Mouse (Mus musculus) hindbrain, embryonic 13.5 days (tissue): ENCODE results near the gene Efcab12. TPM values are rescaled to one million over a fixed set of nuclear protein-coding genes. Genes with fewer than 3 reads are reported as not detected.
"Not testable (repeated sequence)": the region's sequence is repeated elsewhere in the genome, so short reads cannot be mapped to it uniquely, and the experiment has no call there.

Experiments
- ATAC-seq: fragments of 200-750 bp; cut with Nextera tagmentation; 2 replicates; pipeline ENCODE4 v1.8.0; 2017; ENCODE audit warnings: moderate TSS enrichment; ENCODE audit not compliant: low FRiP score
- H3K27ac ChIP-seq: fragments of 300-500 bp; sonication (generic); 2 replicates; pipeline ENCODE4 v1.5.1; 2015; ENCODE audit warnings: inconsistent platforms, mild to moderate bottlenecking, moderate library complexity
- H3K27me3 ChIP-seq: fragments of 300-500 bp; sonication (generic); 2 replicates; pipeline ENCODE4 v1.6.1; 2015; ENCODE audit warnings: mild to moderate bottlenecking, inconsistent platforms
- H3K36me3 ChIP-seq: fragments of 300-500 bp; sonication (generic); 2 replicates; pipeline ENCODE4 v1.6.1; 2015; ENCODE audit warnings: mild to moderate bottlenecking, inconsistent platforms
- H3K4me1 ChIP-seq: fragments of 300-500 bp; sonication (generic); replicated peaks from 2 replicates; pipeline ENCODE4 v1.6.1; 2015; ENCODE audit warnings: inconsistent platforms
- H3K4me2 ChIP-seq: fragments of 300-500 bp; sonication (generic); 2 replicates; pipeline ENCODE4 v1.6.1; 2015; ENCODE audit warnings: inconsistent platforms, mild to moderate bottlenecking, moderate library complexity
- H3K4me3 ChIP-seq: fragments of 300-500 bp; sonication (generic); 2 replicates; pipeline ENCODE4 v1.5.1; 2015; ENCODE audit warnings: mild to moderate bottlenecking, inconsistent platforms
- H3K9ac ChIP-seq: fragments of 300-500 bp; sonication (generic); 2 replicates; pipeline ENCODE4 v1.6.1; 2015; ENCODE audit warnings: mild to moderate bottlenecking, inconsistent platforms
- H3K9me3 ChIP-seq: fragments of 300-500 bp; sonication (generic); 2 replicates; pipeline ENCODE4 v1.6.1; 2016; ENCODE audit warnings: inconsistent platforms
- WGBS: fragments of 180-500 bp; shearing (Covaris S2); methylation state at CpG from one replicate; pipeline ENCODE4 v1.1.7; 2015; 5-methylcytosine and 5-hydroxymethylcytosine counted together
- polyA plus RNA-seq: library from polyadenylated mRNA; unstranded; fragments of >200 nt; fragmentation: Nextera tagmentation; extraction: Ambion mirVana; gene quantifications from 2 replicates; pipeline ENCODE4 v1.2.1, GENCODE M21; 2015

Gene Efcab12
- polyA plus RNA-seq, 1 experiment from 2014 or later: 3.0 TPM

GRCm38 (mm10) chr6:115832152-115832850 lies 5.9 kb downstream of the Efcab12 start:
- 88% methylated on average over 2 of the region's 2 CpGs for WGBS
- Histone ChIP-seq H3K4me2 (no peak overlapping the region), H3K36me3 (no peaks in the 10 kb centered on the region), H3K9ac (no peak overlapping the region), H3K4me1 (peaks cover 5% of the 10 kb centered on the region), H3K4me3 (no peak overlapping the region), H3K27me3 (no peaks in the 10 kb centered on the region), H3K9me3 (no peaks in the 10 kb centered on the region), H3K27ac (no peak overlapping the region)
- no peak for ATAC-seq

DNA sequence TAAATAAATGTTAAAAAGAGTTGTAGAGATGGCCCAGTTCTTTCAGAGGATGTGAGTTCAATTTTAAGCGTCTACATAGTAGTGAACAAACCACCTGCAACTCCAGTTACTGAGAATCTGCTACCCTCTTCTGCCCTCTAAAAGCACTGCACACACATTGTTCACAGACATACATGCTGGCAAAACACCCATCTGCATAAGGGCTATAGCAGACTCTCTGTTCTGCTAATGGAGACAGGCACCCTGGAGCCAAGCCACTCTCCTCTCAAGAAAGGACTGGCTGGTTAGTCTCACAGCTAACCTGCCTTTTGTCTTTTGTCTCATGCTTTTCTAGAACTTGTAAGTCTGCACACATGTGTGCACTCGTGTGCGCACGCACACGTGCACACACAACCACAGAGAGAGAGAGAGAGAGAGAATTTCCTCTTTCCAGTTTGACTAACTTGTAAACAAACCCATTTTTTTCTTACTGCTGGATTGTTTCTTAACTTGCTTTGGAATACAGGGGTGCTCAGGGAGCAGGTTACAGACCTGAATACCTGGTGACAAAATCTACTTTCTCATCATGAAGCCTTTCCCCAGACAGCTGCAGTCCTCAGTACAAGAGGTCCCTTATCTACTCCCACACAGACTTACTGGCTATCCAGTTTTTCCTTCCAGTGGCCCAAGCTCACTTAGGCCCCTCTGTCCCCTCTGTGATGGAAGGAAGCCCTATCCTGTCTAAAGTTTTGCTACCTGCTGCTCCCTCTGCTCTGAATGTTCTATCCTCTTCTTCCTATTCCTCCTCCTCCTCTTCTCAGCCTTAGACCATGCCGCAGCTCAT lies 7.2 kb downstream of the Efcab12 start:
- ATAC-seq: no peak

DNA sequence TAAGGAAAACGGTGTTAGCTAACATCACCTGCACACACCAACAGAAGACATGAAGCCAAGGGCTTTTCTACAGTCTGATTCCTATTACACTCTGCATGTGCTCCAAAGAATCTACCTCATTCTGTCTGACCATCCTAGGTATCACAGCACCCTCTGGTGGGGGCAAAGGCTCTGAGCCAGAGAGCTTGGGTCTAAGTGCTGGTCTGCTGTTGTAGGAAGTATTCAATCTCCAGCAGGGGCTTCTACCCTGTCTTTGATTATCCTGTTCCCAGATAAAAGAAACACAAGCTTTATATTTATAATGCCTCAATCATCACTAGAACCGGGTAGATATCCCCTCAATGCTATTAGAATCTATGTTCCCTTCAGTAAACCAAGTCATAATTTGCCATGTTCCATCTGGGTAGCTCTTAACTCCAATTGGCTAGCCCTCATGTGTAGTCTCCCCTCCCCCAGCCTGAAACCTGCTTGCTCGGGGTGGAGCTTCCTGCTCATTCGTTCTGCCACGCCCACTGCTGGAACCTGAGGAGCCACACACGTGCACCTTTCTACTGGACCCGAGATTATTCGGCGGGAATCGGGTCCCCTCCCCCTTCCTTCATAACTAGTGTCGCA lies 14.3 kb downstream of the Efcab12 start:
- not testable (repeated sequence) for H3K27ac ChIP-seq, H3K36me3 ChIP-seq, H3K27me3 ChIP-seq, H3K9me3 ChIP-seq, H3K9ac ChIP-seq, H3K4me1 ChIP-seq
- ATAC-seq: peak; percentile 90
- H3K4me3 ChIP-seq: 0 out of 2 replicates have a peak overlapping the region, but pooled peaks have one; percentile 17
- peak overlapping the region; percentile 32 for H3K4me2 ChIP-seq
- 4% methylated on average over 5 of the region's 11 CpGs for WGBS

More for the DNA sequence above, 7.2 kb downstream of the Efcab12 start:
- Histone ChIP-seq H3K9me3 (no peaks in the 10 kb centered on the region), H3K27ac (no peak overlapping the region), H3K9ac (no peak overlapping the region), H3K4me3 (no peak overlapping the region), H3K4me1 (no peaks in the 10 kb centered on the region), H3K36me3 (no peaks in the 10 kb centered on the region), H3K4me2 (no peak overlapping the region), H3K27me3 (no peaks in the 10 kb centered on the region)
- WGBS: 88% methylated on average over 6 of the region's 6 CpGs

- WGBS: 91% methylated on average over 8 of the region's 8 CpGs
- no peaks in the 10 kb centered on the region for H3K36me3 ChIP-seq
- H3K27me3 ChIP-seq: no peaks in the 10 kb centered on the region
- no peak overlapping the region for H3K4me2 ChIP-seq
- no peak overlapping the region for H3K27ac ChIP-seq
- H3K4me1 ChIP-seq: no peaks in the 10 kb centered on the region
- ATAC-seq: no peak
- H3K4me3 ChIP-seq: no peak overlapping the region
- H3K9ac ChIP-seq: no peak overlapping the region
- no peaks in the 10 kb centered on the region for H3K9me3 ChIP-seq
These were observed 16.8 kb downstream of the Efcab12 start for GRCm38 (mm10) chr6:115821216-115821993.

DNA sequence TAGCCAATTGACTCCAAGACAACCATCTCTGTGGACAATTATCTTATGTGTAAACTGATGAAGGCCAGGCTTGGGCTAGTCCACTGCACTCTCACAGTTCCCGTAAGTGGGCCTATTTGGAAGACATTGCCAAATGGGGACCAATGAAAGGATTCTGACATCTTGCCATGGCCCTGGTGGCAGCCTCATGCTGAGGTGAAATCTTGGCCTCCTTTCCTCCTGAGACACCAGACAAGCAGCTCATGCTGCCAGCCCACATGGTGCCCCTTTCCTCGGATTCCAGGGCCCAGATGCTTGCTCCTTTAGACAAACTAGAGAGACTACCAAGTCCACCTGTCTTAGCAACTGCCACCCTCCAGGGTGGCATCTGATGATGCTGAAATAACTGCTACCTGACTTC lies 20.1 kb downstream of the Efcab12 start:
- Histone ChIP-seq H3K4me1 (0 out of 2 replicates have a peak, but pooled peaks cover 4% of the 10 kb centered on the region), H3K36me3 (no peaks in the 10 kb centered on the region), H3K4me3 (no peak overlapping the region), H3K4me2 (no peak overlapping the region), H3K27me3 (no peaks in the 10 kb centered on the region), H3K9ac (no peak overlapping the region), H3K9me3 (no peaks in the 10 kb centered on the region), H3K27ac (no peak overlapping the region)
- no peak for ATAC-seq
- WGBS: 83% methylated on average over 2 of the region's 2 CpGs

DNA sequence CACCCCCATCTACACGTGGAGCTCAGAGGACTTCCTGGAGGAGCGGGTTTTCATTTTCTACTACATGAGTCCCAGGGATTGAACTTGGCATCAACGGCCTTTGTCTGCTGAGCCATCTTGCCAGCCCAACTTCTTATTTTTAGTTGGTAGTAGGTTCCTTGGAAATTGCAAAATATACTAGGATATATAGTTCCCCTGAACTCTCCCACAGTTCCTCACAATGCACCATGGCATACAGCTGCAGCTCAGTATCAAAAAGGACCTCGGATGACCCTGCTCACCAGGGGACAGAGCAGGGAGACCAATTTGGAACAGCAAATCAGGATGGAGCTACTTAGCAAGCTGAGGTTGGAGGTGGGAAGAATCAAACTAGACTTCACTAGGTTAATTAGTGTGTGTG lies 23.2 kb downstream of the Efcab12 start:
- no peak overlapping the region for H3K27ac ChIP-seq
- WGBS: 85% methylated on average over 4 of the region's 4 CpGs
- H3K4me1 ChIP-seq: 0 out of 2 replicates have a peak, but pooled peaks cover 4% of the 10 kb centered on the region
- no peak for ATAC-seq
- no peaks in the 10 kb centered on the region for H3K9me3 ChIP-seq
- H3K4me2 ChIP-seq: no peak overlapping the region
- no peak overlapping the region for H3K9ac ChIP-seq
- no peak overlapping the region for H3K4me3 ChIP-seq
- H3K36me3 ChIP-seq: no peaks in the 10 kb centered on the region
- no peaks in the 10 kb centered on the region for H3K27me3 ChIP-seq

GRCm38 (mm10) chr6:115814104-115814503 lies 24.1 kb downstream of the Efcab12 start:
- Histone ChIP-seq H3K36me3 (no peaks in the 10 kb centered on the region), H3K27ac (no peak overlapping the region), H3K27me3 (no peaks in the 10 kb centered on the region), H3K4me2 (no peak overlapping the region), H3K9me3 (no peaks in the 10 kb centered on the region), H3K4me1 (0 out of 2 replicates have a peak, but pooled peaks cover 4% of the 10 kb centered on the region), H3K9ac (no peak overlapping the region), H3K4me3 (no peak overlapping the region)
- WGBS: 36% methylated on average over 4 of the region's 4 CpGs
- no peak for ATAC-seq

GRCm38 (mm10) chr6:115811606-115812005 lies 26.6 kb downstream of the Efcab12 start:
- Histone ChIP-seq H3K4me2 (no peak overlapping the region), H3K4me3 (no peak overlapping the region), H3K9me3 (no peaks in the 10 kb centered on the region), H3K27ac (no peak overlapping the region), H3K4me1 (peaks cover 16% of the 10 kb centered on the region), H3K27me3 (no peaks in the 10 kb centered on the region), H3K36me3 (peaks cover 8% of the 10 kb centered on the region), H3K9ac (0 out of 2 replicates have a peak overlapping the region, but pooled peaks have one; percentile 10)
- 71% methylated on average over 8 of the region's 8 CpGs for WGBS
- no peak for ATAC-seq

DNA sequence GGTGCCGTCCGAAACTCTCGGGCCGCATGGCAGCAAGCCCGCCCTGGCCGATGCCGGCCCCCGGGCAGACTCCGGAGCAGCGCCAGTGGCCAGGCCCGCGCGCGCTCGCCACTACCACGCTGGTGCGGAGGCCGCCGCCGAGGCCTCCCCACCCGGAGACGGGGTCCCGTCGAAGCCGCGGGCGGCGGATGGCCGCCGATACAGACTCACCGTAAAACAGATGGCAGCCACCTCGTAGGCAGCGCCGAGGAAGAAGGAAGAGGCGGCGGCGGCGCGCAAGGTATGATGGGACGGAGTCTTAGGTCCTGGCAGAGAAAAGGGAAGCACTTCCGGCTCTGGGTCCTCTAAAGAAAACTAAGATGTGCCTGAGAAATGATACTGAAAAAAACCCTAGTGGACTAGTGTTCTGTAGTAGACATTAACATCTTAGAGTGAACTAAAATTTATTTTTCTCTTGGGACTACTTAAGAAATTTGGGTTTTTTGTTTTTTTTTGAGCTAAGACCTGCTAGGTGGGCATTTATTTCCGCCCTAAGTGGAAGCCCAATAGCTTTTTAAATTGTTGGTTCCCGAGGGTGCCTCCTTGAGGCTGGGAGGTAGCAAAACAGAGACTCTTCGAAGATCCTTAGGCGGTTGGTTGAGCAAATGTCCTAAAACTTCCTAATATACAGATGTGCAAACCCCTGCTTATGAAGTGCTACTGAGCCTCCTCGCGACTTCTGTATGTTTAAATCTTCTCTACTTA lies 29.6 kb downstream of the Efcab12 start, which contains the start of gene Rpl32:
Gene Rpl32, minus strand, starts transcription at position 260 of the 744 bp plus-strand sequence.
- Histone ChIP-seq H3K9me3 (no peaks in the 10 kb centered on the region), H3K4me3 (peak within 1 kb of the TSS; percentile 96), H3K27me3 (no peaks in the 10 kb centered on the region), H3K9ac (peak within 1 kb of the TSS; percentile 99), H3K27ac (peak within 1 kb of the TSS; percentile 98), H3K4me1 (peaks cover 28% of the 10 kb centered on the region), H3K36me3 (peaks cover 38% of the 10 kb centered on the region), H3K4me2 (peak within 1 kb of the TSS; percentile 88)
- WGBS: under 1% methylated on average over 47 of the region's 47 CpGs
- peak; percentile 87 for ATAC-seq

- Histone ChIP-seq H3K4me2 (peak overlapping the region; percentile 88), H3K9me3 (no peaks in the 10 kb centered on the region), H3K4me3 (peak overlapping the region; percentile 96), H3K27ac (peak overlapping the region; percentile 98), H3K4me1 (peaks cover 29% of the 10 kb centered on the region), H3K9ac (peak overlapping the region; percentile 99), H3K27me3 (no peaks in the 10 kb centered on the region), H3K36me3 (peaks cover 43% of the 10 kb centered on the region)
- ATAC-seq: 0 out of 2 replicates have a peak, but pooled peaks have one; percentile 19
- WGBS: under 1% methylated on average over 22 of the region's 22 CpGs
These were observed 30.1 kb downstream of the Efcab12 start for GRCm38 (mm10) chr6:115808196-115808487.

DNA sequence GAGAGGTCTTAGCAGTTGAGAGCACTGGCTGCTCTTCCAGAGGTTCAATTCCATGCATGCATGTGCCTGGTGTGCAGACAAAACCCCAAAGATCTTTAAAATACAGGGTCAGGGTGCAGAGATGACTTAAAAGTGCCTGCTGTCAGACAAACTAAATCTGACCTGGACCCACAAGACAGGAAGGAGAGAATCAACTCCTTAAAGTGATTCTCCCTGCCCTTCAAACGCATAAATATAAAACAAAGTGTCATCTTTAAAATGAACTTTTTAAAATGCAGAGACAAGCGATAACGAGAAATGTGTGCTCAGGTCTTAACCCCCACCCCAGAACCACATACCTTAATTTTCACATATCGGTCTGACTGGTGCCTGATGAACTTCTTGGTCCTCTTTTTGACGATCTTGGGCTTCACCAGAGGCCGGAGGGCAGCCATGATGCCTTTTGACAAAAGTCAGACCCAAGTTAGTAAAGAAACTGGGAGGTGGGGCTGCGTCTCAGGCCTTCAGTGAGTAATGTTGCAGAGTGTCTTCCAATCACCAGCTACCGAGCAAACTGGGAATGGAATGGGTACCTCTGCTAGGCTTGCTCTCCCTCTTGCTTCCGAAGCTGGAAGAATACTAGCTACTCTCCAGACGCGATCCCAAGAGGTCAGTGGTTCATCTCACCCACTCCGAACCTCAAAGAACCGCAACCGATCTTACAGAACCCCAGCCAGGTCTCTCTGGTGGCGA lies 30.6 kb downstream of the Efcab12 start:
- Histone ChIP-seq H3K27ac (peak overlapping the region; percentile 98), H3K36me3 (peaks cover 47% of the 10 kb centered on the region), H3K4me3 (peak overlapping the region; percentile 96), H3K4me2 (peak overlapping the region; percentile 88), H3K27me3 (no peaks in the 10 kb centered on the region), H3K9me3 (no peaks in the 10 kb centered on the region), H3K4me1 (peaks cover 29% of the 10 kb centered on the region), H3K9ac (peak overlapping the region; percentile 99)
- 2% methylated on average over 15 of the region's 15 CpGs for WGBS
- no peak for ATAC-seq
